Mouse (Mus musculus) layer of hippocampus, adult 18-20 months (tissue): ENCODE data around the gene Ctnnb1. TPM values are rescaled to one million over a fixed set of nuclear protein-coding genes. Genes with fewer than 3 reads are reported as not detected.
A peak's percentile ranks its signal among the peaks of the same experiment; 100 is the strongest.
"Not testable (repeated sequence)": the region's sequence is repeated elsewhere in the genome, so short reads cannot be mapped to it uniquely, and the experiment has no call there.

Experiments
- DNase-seq, 2 experiments: peaks; one replicate each; pipeline ENCODE4 v3.0.0; 2022; ENCODE audit warnings: low spot score in 2 of 2
- long read RNA-seq: library from polyadenylated mRNA; stranded (forward); transcript quantifications from one replicate; pipeline ENCODE4 v2.0.0, GENCODE M21; 2021
- total RNA-seq, 2 experiments: library from RNA; stranded (reverse); gene quantifications; 2 replicates each; pipeline ENCODE4 v1.2.3; 2021

Gene Ctnnb1
- total RNA-seq, result 100 to 1,000 TPM; 485 to 511 TPM
- long read RNA-seq, transcript Ctnnb1-201 (15 exons, 3,623 nt), result major isoform, 100 of 156 reads
- long read RNA-seq, partial matches to known transcripts, result 33 of 156 reads
- long read RNA-seq, other reads (novel, unspliced or antisense), result 20 of 156 reads

DNA sequence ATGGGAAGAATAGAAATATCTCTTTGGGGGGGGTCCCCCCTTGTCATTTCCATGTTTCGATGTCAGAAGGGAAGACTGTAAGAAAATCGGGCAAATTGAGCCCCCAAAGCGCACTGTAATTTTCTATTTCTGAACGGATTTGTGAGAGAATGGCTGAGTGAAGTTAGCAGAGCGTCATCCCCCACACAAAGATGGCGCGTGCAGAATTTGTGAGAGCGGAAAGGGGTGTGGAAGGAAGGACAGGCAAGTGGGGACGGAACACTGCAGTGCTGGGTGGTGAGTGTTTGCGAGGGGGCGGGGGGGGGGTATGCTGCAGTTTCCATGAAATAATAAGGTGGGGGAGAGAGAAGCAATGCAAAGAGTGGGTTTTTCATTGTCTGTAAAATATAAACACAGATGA is at the start of gene Ctnnb1:
TSS of gene Ctnnb1 (plus strand) at position 136 of the 400 bp plus-strand sequence.
- no peak for DNase-seq

GRCm38 (mm10) chr9:120880286-120880685 is 48.7 kb upstream of the Ctnnb1 start:
- no peak for DNase-seq

GRCm38 (mm10) chr9:120881121-120881520 is 47.9 kb upstream of the Ctnnb1 start:
- DNase-seq, result no peak

- no peak for DNase-seq
Measured at GRCm38 (mm10) chr9:120881839-120882238, 47.2 kb upstream of the Ctnnb1 start.

GRCm38 (mm10) chr9:120884726-120885125 is 44.3 kb upstream of the Ctnnb1 start:
- peak; percentile 50 to 68 for DNase-seq

GRCm38 (mm10) chr9:120887631-120888030 is 41.4 kb upstream of the Ctnnb1 start:
- DNase-seq, result no peak

- DNase-seq, result no peak
Measured at GRCm38 (mm10) chr9:120893435-120893834, 35.6 kb upstream of the Ctnnb1 start.

DNA sequence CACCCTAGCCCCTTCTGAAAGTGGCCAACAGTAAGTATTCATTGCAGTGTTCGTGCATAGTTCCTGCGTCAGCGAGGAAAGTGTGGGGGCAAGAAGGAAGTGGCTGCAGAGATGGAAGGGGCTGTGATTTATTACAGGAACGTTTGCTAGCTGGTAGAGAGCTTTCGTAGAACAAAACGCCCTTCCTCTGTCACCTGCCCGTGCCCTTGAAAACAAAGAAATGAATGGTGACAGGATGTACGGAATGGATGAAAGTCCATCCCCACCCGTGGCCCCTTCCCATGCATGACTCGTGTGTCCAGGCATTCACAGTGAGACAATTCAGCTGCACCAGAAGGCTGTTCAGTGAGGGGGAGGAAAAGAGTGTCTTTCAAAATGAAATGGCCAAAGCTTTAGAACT is 35.0 kb upstream of the Ctnnb1 start:
- no peak for DNase-seq

DNA sequence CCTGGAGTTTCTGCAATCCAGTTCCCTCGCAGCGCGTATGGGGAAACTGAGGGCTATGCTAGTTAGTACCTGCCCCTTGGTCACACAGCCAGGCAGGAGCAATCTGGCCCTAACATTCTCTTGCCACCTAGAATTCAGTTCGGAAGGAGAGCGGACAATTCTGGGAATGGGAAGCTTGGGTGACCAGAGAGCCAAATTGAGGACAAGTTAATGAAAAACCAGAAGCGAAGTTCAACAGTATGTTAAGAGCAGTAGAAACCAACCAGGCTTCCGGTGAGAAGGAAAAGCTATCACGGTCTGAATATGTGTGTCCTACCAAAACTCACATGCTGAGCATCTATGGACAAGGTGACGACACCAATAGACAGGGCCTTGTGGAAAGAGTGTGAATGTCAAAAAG is 34.6 kb upstream of the Ctnnb1 start:
- no peak for DNase-seq

DNA sequence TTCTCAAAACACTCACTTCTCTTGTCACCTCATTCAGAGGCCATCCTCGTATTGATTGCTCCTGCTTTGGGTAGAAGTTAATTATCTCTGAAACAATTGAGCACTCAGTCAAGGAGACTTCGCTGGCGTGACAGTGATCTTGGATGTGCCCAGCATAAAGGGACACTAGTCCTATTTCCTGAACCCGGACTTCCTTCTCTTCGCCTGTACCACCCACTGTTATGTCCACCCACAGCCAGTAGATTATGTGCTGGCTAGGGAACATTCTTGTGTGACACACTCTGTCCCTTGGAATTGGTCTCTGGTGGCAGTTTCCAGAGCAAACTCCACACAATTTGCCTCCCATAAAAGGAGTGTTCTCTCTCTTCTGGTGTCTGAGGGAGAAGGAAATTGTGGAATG is 32.5 kb upstream of the Ctnnb1 start:
- no peak for DNase-seq

GRCm38 (mm10) chr9:120897269-120897668 is 31.7 kb upstream of the Ctnnb1 start:
- DNase-seq, result no peak

GRCm38 (mm10) chr9:120899833-120900232 is 29.2 kb upstream of the Ctnnb1 start:
- DNase-seq, result no peak

GRCm38 (mm10) chr9:120900338-120901274 is 28.4 kb upstream of the Ctnnb1 start:
- DNase-seq, result no peak

- no peak for DNase-seq
Measured at GRCm38 (mm10) chr9:120902562-120902961, 26.5 kb upstream of the Ctnnb1 start.

GRCm38 (mm10) chr9:120908461-120908860 is 20.6 kb upstream of the Ctnnb1 start:
- no peak for DNase-seq

DNA sequence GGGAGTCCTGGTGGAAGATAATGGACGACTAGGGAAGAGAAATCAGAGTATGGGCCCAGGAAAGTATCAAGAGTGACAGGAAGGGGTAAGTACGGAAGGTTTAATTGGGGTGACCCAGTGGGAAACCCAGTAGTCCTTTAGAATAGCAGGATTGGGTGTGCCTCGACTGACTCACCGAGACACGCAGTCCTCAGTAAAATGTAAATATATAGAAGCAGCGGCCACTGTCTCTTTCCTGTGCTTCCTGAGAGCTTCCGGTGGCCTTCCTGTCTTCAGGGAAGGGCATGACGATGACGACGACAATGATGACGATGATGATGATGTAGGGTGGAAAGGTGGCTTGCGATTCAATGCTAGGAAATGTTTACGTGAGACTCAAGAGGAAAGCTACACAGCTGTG is 15.9 kb upstream of the Ctnnb1 start:
- no peak for DNase-seq

- DNase-seq, result no peak
Measured at GRCm38 (mm10) chr9:120914429-120914828, 14.6 kb upstream of the Ctnnb1 start.

DNA sequence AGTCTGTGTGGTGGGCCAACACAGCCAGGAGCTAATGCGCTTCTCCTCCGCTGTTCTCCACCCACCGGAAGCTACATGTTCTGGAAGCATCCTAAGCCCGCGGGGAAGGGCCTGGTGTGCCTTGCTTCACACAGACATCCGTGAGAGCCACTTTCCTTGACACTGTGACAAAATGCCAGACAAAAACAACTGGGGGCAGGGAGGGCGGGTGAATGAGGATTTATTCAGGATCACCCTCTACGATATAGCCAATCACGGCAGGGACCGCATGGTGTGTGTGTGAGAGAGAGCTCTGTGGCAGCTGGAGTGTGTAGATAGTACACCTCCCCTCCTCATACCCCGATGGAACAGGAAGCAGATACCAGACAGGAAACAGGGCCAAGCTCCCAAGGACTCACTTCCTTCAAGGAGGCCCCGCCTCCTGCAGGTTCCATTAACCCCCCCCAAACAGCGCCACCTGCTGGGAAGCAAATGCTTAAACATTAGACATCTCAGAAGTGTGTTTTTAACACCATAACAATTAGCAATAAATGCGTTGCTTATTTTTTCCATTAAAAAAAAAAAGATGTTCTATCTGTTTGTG is 14.0 kb upstream of the Ctnnb1 start:
- no peak for DNase-seq

- DNase-seq, result not testable (repeated sequence)
Measured at GRCm38 (mm10) chr9:120917619-120918018, 11.4 kb upstream of the Ctnnb1 start.

DNA sequence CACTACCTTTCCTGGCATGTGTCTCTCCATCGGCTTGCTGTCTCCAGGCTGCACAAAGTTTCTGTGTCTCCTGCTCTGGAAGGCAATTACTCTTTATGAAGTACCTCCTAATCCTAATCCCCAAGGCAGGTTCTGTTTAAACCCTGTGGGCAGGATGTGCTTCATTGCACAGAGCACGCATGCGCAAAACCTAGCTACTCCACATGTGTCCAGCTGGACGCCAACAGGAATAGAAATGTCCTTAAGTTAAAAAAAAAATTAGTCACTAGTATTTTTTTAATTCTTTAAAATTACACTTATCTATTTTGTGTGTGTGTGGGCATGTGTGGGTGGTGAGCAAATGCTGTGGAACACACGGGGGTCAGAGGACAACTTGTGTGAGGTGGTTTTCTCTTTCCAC is 10.8 kb upstream of the Ctnnb1 start:
- DNase-seq, result no peak

- DNase-seq, result no peak
Measured at GRCm38 (mm10) chr9:120918642-120919041, 10.4 kb upstream of the Ctnnb1 start.

GRCm38 (mm10) chr9:120919130-120919529 is 9.9 kb upstream of the Ctnnb1 start:
- no peak for DNase-seq
